Mouse (Mus musculus): ENCODE measurements around the gene Igf2bp2. TPM values are rescaled to one million over a fixed set of nuclear protein-coding genes. Genes with fewer than 3 reads are reported as not detected.

The Igf2bp2 gene
- total and polyA plus RNA-seq, 2 experiments from 2014 or later, result 5.6 to 12.2 TPM

DNA sequence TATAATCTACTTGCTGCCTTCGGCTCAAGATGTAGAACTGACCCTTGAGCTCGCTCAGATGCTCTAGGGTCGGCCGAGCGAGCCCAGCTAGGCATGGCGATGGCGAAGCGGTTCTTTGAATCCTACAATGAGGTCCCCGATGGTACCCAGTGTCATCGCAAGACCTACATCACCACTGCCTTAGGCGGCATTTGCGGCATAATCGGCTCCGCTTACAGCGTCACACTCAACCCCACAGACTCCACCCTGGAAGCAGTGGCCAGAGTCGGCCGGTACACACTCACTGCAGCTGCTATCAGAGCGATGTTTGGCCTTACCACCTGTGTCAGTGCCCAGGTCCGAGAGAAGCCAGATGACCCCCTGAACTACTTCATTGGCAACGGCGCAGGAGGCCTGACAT, 109.7 kb downstream of the Igf2bp2 start:
- ATAC-seq (no peak), DNase-seq (no peak)
- Histone ChIP-seq H3K4me3 (ENCODE audit: low read depth, low read length) (no peak overlapping the region), H3K4me1 (ENCODE audit: insufficient read depth) (no peaks in the 10 kb centered on the region), H3K27ac (ENCODE audit: low read depth, low read length) (no peak overlapping the region), H3K4me2 (ENCODE audit: low read depth) (no peak overlapping the region), H3K36me3 (ENCODE audit: insufficient read depth) (peaks cover 4% of the 10 kb centered on the region; the same call in 1 of the 2 replicates), H3K9ac (no peak overlapping the region), H3K27me3 (ENCODE audit: insufficient read depth, low read length) (no peaks in the 10 kb centered on the region), H3K9me3 (ENCODE audit: low read length) (no peaks in the 10 kb centered on the region)
- TF ChIP-seq CTCF (IDR thresholded peaks at IDR 0.05; ENCODE audit: low read depth), result no peak
- WGBS, result 96% methylated on average over 21 of the region's 21 CpGs

DNA sequence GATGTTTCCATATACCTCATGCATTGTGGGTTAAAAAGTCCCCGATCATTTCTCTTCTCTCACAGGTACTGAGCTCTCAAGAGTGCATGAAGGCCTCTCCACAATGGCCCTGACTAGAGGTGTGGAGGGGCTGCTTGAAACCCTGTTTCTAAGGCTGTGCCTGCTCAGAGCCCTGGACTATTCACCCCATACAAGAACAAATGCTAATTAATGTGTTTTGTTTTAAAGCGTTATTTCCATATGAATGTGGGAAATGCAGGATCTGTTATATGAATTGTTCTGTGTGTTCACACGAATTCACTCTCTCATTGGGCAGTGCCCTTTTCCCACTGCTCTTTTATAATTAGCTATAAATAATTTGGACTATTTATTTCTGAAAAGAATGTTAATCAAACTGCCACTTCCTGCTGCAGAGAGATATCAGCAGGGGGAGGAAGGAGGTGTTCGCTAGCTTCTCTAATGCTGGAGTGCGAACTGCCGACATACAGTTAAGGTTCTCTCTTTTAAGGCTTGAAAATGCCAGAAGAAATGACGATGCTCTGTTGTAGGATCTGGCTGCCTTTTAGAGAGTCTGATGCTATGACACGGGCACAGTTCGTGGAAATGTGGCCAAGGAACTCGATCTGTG, 116.2 kb downstream of the Igf2bp2 start:
- Histone ChIP-seq H3K27ac (ENCODE audit: low read depth, low read length) (no peak overlapping the region), H3K9me3 (ENCODE audit: low read length) (no peaks in the 10 kb centered on the region), H3K4me2 (ENCODE audit: low read depth) (no peak overlapping the region), H3K36me3 (ENCODE audit: insufficient read depth) (peaks cover 36% of the 10 kb centered on the region), H3K4me3 (ENCODE audit: low read depth, low read length) (no peak overlapping the region), H3K4me1 (ENCODE audit: insufficient read depth) (no peaks in the 10 kb centered on the region), H3K9ac (no peak overlapping the region), H3K27me3 (ENCODE audit: insufficient read depth, low read length) (no peaks in the 10 kb centered on the region)
- ATAC-seq, result no peak
- no peak for TF ChIP-seq CTCF (IDR thresholded peaks at IDR 0.05; ENCODE audit: low read depth)
- 40% methylated on average over 10 of the region's 10 CpGs for WGBS
- no peak for DNase-seq

DNA sequence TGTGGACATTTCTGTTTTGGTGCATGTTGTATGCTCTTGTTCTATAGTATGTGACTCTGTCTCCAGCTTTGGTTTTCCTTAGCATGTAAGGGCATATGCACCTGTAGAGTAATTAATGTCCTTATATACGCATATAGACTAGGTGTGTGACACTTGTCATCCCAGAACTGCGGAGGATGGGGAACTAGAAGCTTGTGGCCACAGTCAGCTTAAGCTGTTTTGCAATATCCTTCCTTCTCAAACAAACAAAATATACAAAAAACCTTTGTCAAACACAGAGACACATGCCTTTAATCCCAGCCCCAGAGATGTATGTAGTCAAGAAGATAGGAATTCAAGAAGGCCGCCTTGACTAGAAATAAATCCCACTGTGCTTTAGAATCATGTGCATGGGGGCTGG, 117.2 kb downstream of the Igf2bp2 start:
- over 99% methylated on average over 3 of the region's 3 CpGs for WGBS
- peaks cover 36% of the 10 kb centered on the region for H3K36me3 ChIP-seq (ENCODE audit: insufficient read depth)
- no peaks in the 10 kb centered on the region for H3K4me1 ChIP-seq (ENCODE audit: insufficient read depth)
- H3K27me3 ChIP-seq (ENCODE audit: insufficient read depth, low read length), result no peaks in the 10 kb centered on the region
- no peak overlapping the region for H3K4me3 ChIP-seq (ENCODE audit: low read depth, low read length)
- H3K9ac ChIP-seq, result no peak overlapping the region
- ATAC-seq, result no peak
- DNase-seq, result no peak
- H3K9me3 ChIP-seq (ENCODE audit: low read length), result no peaks in the 10 kb centered on the region
- H3K4me2 ChIP-seq (ENCODE audit: low read depth), result no peak overlapping the region
- TF ChIP-seq CTCF (IDR thresholded peaks at IDR 0.05; ENCODE audit: low read depth), result no peak
- H3K27ac ChIP-seq (ENCODE audit: low read depth, low read length), result no peak overlapping the region

DNA sequence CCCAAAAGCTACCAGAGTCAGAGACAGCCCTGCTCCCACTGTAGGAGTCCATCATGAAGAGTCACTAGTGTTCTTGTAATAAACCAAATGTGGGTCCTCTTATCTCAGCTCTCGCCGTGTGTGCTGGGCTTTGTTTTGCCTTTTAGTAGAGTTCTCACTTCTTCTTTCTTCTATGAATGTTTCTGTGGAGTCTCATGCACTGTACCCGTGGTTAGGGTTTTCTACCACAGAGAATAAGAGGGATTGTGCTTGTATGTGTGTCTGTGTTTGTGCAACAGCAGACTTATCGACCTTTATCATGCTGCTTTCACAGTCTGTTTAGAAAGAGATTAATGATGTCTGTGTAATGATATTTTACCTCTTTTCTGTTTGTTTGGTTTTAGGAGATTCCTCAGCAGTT, 119.3 kb downstream of the Igf2bp2 start:
- no peaks in the 10 kb centered on the region for H3K27me3 ChIP-seq (ENCODE audit: insufficient read depth, low read length)
- H3K9ac ChIP-seq, result no peak overlapping the region
- H3K4me3 ChIP-seq (ENCODE audit: low read depth, low read length), result no peak overlapping the region
- H3K36me3 ChIP-seq (ENCODE audit: insufficient read depth), result peaks cover 46% of the 10 kb centered on the region
- ATAC-seq, result no peak
- H3K27ac ChIP-seq (ENCODE audit: low read depth, low read length), result no peak overlapping the region
- H3K4me2 ChIP-seq (ENCODE audit: low read depth), result no peak overlapping the region
- no peak for DNase-seq
- no peaks in the 10 kb centered on the region for H3K9me3 ChIP-seq (ENCODE audit: low read length)
- 92% methylated on average over 4 of the region's 4 CpGs for WGBS
- no peak for TF ChIP-seq CTCF (IDR thresholded peaks at IDR 0.05; ENCODE audit: low read depth)
- no peaks in the 10 kb centered on the region for H3K4me1 ChIP-seq (ENCODE audit: insufficient read depth)

DNA sequence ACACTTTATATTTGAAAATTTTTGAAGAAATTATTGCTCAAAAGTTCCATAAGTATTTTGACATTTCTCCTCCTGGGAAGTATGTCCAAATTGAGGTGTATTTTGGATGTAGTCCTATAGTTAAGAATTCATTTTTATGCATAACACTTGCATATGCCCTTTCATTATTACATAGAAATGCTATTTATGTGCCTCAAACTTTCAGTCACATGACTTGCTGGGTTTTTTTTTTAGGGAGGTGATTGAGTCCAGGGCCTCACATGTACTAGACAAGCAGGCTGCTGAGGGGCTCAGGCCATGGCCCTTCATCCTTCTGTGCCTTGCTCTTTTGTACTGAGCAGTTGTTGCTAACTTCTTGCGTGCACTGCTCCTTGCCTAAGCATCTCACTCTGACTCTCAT, 123.1 kb downstream of the Igf2bp2 start:
- Histone ChIP-seq H3K4me1 (ENCODE audit: insufficient read depth) (no peaks in the 10 kb centered on the region), H3K27me3 (ENCODE audit: insufficient read depth, low read length) (no peaks in the 10 kb centered on the region), H3K4me2 (ENCODE audit: low read depth) (no peak overlapping the region), H3K27ac (ENCODE audit: low read depth, low read length) (no peak overlapping the region), H3K36me3 (ENCODE audit: insufficient read depth) (peaks cover 41% of the 10 kb centered on the region), H3K9ac (no peak overlapping the region), H3K9me3 (ENCODE audit: low read length) (no peaks in the 10 kb centered on the region), H3K4me3 (ENCODE audit: low read depth, low read length) (no peak overlapping the region)
- ATAC-seq, result no peak
- WGBS, result 88% methylated on average over 1 of the region's 1 CpGs
- DNase-seq, result no peak
- no peak for TF ChIP-seq CTCF (IDR thresholded peaks at IDR 0.05; ENCODE audit: low read depth)

DNA sequence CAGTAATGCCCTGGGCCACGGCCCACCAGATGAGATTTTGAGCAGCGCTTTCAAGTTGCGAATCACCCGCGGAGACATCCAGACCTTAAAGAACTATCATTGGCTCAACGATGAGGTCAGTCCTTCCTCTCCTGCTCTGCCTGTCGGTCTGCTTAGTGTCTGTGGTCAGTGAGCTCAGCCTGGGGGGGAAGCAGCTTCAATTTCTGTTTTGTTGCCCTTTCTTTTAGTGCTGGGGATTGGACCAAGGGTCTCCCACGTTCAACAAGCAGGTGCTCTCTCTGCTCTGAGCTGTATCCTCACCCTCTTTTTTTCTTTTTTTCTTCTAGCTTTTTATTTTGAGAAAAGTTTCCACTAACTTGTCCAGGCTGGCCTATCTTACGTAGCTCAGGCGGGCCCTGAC, 124.5 kb downstream of the Igf2bp2 start:
- DNase-seq, result no peak
- no peak overlapping the region for H3K9ac ChIP-seq
- H3K36me3 ChIP-seq (ENCODE audit: insufficient read depth), result peaks cover 27% of the 10 kb centered on the region
- H3K4me3 ChIP-seq (ENCODE audit: low read depth, low read length), result no peak overlapping the region
- H3K27me3 ChIP-seq (ENCODE audit: insufficient read depth, low read length), result no peaks in the 10 kb centered on the region
- no peak for TF ChIP-seq CTCF (IDR thresholded peaks at IDR 0.05; ENCODE audit: low read depth)
- H3K4me1 ChIP-seq (ENCODE audit: insufficient read depth), result no peaks in the 10 kb centered on the region
- no peak for ATAC-seq
- WGBS, result 90% methylated on average over 10 of the region's 10 CpGs
- no peaks in the 10 kb centered on the region for H3K9me3 ChIP-seq (ENCODE audit: low read length)
- no peak overlapping the region for H3K4me2 ChIP-seq (ENCODE audit: low read depth)
- H3K27ac ChIP-seq (ENCODE audit: low read depth, low read length), result no peak overlapping the region

DNA sequence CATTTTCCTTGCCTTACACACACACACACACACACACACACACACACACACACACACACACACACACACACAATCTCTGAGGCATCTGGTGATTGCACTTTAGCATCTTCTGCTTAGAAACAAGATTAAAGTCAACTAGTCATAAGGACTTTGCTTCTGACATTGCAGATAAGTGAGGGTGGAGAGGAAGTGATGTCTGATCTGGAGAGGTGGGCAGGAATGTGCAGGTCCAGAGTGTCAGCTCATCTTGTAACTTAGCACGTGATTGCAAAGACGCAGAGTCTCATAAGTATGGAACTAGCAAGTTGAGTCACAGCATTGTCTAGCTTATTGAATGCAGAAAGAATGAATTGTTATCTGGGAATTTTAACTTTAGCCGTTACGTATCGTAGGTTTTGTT, 135.6 kb downstream of the Igf2bp2 start:
- H3K4me1 ChIP-seq (ENCODE audit: insufficient read depth), result no peaks in the 10 kb centered on the region
- H3K4me2 ChIP-seq (ENCODE audit: low read depth), result no peak overlapping the region
- peaks cover 59% of the 10 kb centered on the region for H3K36me3 ChIP-seq (ENCODE audit: insufficient read depth)
- H3K27ac ChIP-seq (ENCODE audit: low read depth, low read length), result no peak overlapping the region
- H3K9me3 ChIP-seq (ENCODE audit: low read length), result no peaks in the 10 kb centered on the region
- no peak overlapping the region for H3K9ac ChIP-seq
- TF ChIP-seq CTCF (IDR thresholded peaks at IDR 0.05; ENCODE audit: low read depth), result no peak
- H3K27me3 ChIP-seq (ENCODE audit: insufficient read depth, low read length), result no peaks in the 10 kb centered on the region
- DNase-seq (no peak), ATAC-seq (no peak)
- H3K4me3 ChIP-seq (ENCODE audit: low read depth, low read length), result no peak overlapping the region
- WGBS, result 97% methylated on average over 5 of the region's 5 CpGs

Data from forebrain, postnatal 0 days (tissue).